Mouse (Mus musculus) CD4-positive, CD25-positive, alpha-beta regulatory T cell, adult 2 months (primary cell): ENCODE data around the gene Retn.

ENCODE experiments used
- DNase-seq: peaks from one replicate; pipeline ENCODE4 v3.0.0-alpha.2; 2012; ENCODE audit warnings: low read depth, low spot score

Retn gene

GRCm38 (mm10) chr8:3660889-3661288, 5.3 kb downstream of the Retn start:
- DNase-seq: no peak

- no peak for DNase-seq
Observed at GRCm38 (mm10) chr8:3664405-3664804, 8.8 kb downstream of the Retn start.

GRCm38 (mm10) chr8:3665507-3665906, 9.9 kb downstream of the Retn start, which contains the start of gene Mcemp1:
Gene Mcemp1, plus strand, starts transcription at chr8:3665754.
- DNase-seq: no peak

- peak; percentile 51 for DNase-seq
Observed at GRCm38 (mm10) chr8:3670388-3670787, 14.8 kb downstream of the Retn start.

GRCm38 (mm10) chr8:3671980-3672491, 16.5 kb downstream of the Retn start, which contains the start of gene Fcor:
Gene Fcor, minus strand, starts transcription at chr8:3672362.
- peak; percentile 91 for DNase-seq

- DNase-seq: no peak
Observed at GRCm38 (mm10) chr8:3674671-3675070, 19.1 kb downstream of the Retn start.

GRCm38 (mm10) chr8:3676131-3676992, 20.8 kb downstream of the Retn start, which contains the start of gene Trappc5:
Gene Trappc5, plus strand, starts transcription at chr8:3676299.
- peak; percentile 97 for DNase-seq

GRCm38 (mm10) chr8:3676993-3677579, 21.5 kb downstream of the Retn start:
- no peak for DNase-seq

GRCm38 (mm10) chr8:3678831-3679230, 23.3 kb downstream of the Retn start:
- no peak for DNase-seq

- no peak for DNase-seq
Observed at GRCm38 (mm10) chr8:3679236-3679635, 23.7 kb downstream of the Retn start.

- DNase-seq: no peak
Observed at GRCm38 (mm10) chr8:3679656-3680055, 24.1 kb downstream of the Retn start.

- no peak for DNase-seq
Observed at GRCm38 (mm10) chr8:3682435-3682834, 26.9 kb downstream of the Retn start.

GRCm38 (mm10) chr8:3683408-3684176, 28.0 kb downstream of the Retn start:
- no peak for DNase-seq

- DNase-seq: no peak
Observed at GRCm38 (mm10) chr8:3684530-3684929, 29.0 kb downstream of the Retn start.

- no peak for DNase-seq
Observed at GRCm38 (mm10) chr8:3685422-3685821, 29.9 kb downstream of the Retn start.

GRCm38 (mm10) chr8:3687537-3687936, 32.0 kb downstream of the Retn start:
- no peak for DNase-seq

- no peak for DNase-seq
Observed at GRCm38 (mm10) chr8:3690774-3691173, 35.2 kb downstream of the Retn start.

GRCm38 (mm10) chr8:3694121-3694520, 38.6 kb downstream of the Retn start, which contains the start of gene Fcer2a:
Gene Fcer2a, minus strand, starts transcription at chr8:3694175.
- no peak for DNase-seq

GRCm38 (mm10) chr8:3701491-3701890, 45.9 kb downstream of the Retn start:
- no peak for DNase-seq

GRCm38 (mm10) chr8:3705711-3706110, 50.1 kb downstream of the Retn start:
- peak; percentile 15 for DNase-seq

- no peak for DNase-seq
Observed at GRCm38 (mm10) chr8:3707611-3708010, 52.0 kb downstream of the Retn start.
